Mouse (Mus musculus) spleen, adult 2 months (tissue): Measurements from ENCODE around the gene Pmm2.

Experiments used
- CTCF ChIP-seq: fragments of 200-500 bp; IDR thresholded peaks from 2 replicates; pipeline ENCODE4 v1.5.1; 2011; ENCODE audit warnings: mild to moderate bottlenecking, inconsistent platforms; ENCODE audit not compliant: insufficient read depth, insufficient read length, insufficient replicate concordance; ENCODE audit errors: extremely low read depth
- POLR2A ChIP-seq: fragments of 200-500 bp; IDR thresholded peaks from 2 replicates; pipeline ENCODE4 v1.6.1; 2011; ENCODE audit warnings: low read depth, low read length, inconsistent platforms

DNA sequence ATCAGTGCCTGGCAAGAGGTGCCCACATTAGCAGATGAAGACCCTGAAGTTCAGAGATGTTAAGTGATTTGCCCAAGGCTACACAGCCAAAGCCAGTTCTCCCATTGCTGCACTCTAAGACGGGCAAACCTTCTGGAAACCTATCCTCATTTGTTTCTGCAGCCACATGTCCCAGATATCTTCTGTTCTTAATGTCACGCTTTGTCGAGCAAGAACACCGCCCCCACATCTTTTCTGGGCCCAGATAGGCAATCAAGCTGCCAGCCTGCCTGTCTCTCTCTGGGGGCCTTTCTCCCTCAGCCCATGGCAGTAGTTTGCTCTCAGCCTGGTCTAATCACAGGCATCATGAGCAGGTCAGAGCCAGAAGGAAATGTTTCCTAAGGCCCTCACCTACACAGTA is 41.1 kb upstream of the Pmm2 start:
- no peak for TF ChIP-seq CTCF
- no peak for TF ChIP-seq POLR2A
